Mouse (Mus musculus) megakaryocyte-erythroid progenitor cell, adult 5 weeks (primary cell): ENCODE results near the gene Smcp. TPM values are rescaled to one million over a fixed set of nuclear protein-coding genes. Genes with fewer than 3 reads are reported as not detected.

ENCODE experiments used
- polyA plus RNA-seq: library from polyadenylated mRNA; stranded (reverse); fragments of >175 nt; gene quantifications from 2 replicates; pipeline ENCODE4 v1.2.3, GENCODE M21; 2012

Smcp gene
- polyA plus RNA-seq, result 0.07 TPM in 1 of 2 replicates, not detected in the other

GRCm38 (mm10) chr3:92588858-92589257 lies at the start of gene Smcp:
Smcp (minus strand) TSS chr3:92588997.

GRCm38 (mm10) chr3:92621560-92621959 lies 32.8 kb upstream of the Smcp start, which contains the start of gene Lce6a:
Lce6a (minus strand) TSS chr3:92621660.

GRCm38 (mm10) chr3:92607392-92607791 lies 18.6 kb upstream of the Smcp start, which contains the start of gene 2210017I01Rik:
2210017I01Rik (minus strand) TSS chr3:92607492.

GRCm38 (mm10) chr3:92573449-92574041 lies 15.3 kb downstream of the Smcp start, which contains the start of gene Ivl:
Ivl (minus strand) TSS chr3:92573735.

GRCm38 (mm10) chr3:92534411-92534810 lies 54.4 kb downstream of the Smcp start, which contains the start of gene 2310046K23Rik:
2310046K23Rik (minus strand) TSS chr3:92534511.

Other genes starting within 250 kb of the Smcp start
- not detected in 2 replicates for gene Sprr2d, start 249.9 kb downstream of the Smcp start, polyA plus RNA-seq
- gene Sprr2e, start 236.9 kb downstream of the Smcp start, polyA plus RNA-seq, result not detected in 2 replicates
- gene Sprr2f, start 223.8 kb downstream of the Smcp start, polyA plus RNA-seq, result not detected in 2 replicates
- not detected in 2 replicates for gene Sprr2h, start 203.3 kb downstream of the Smcp start, polyA plus RNA-seq
- not detected in 2 replicates for gene Sprr2i, start 181.0 kb downstream of the Smcp start, polyA plus RNA-seq
- gene Sprr2j-ps, start 170.9 kb downstream of the Smcp start, polyA plus RNA-seq, result not detected in 2 replicates
- 8.9 and 10.1 TPM in 2 replicates for gene Gm9774, start 159.6 kb downstream of the Smcp start, polyA plus RNA-seq
- gene Sprr2k, start 156.4 kb downstream of the Smcp start, polyA plus RNA-seq, result not detected in 2 replicates
- not detected in 2 replicates for gene Sprr1b, start 150.2 kb downstream of the Smcp start, polyA plus RNA-seq
- gene Sprr3, start 130.3 kb downstream of the Smcp start, polyA plus RNA-seq, result not detected in 2 replicates
- 0.12 TPM in 1 of 2 replicates, not detected in the other for gene Sprr1a, start 103.1 kb downstream of the Smcp start, polyA plus RNA-seq
- not detected in 2 replicates for gene Sprr4, start 88.5 kb downstream of the Smcp start, polyA plus RNA-seq
- gene 2310046K23Rik, start 54.5 kb downstream of the Smcp start, polyA plus RNA-seq, result not detected in 2 replicates
- 0.04 TPM in 1 of 2 replicates, not detected in the other for gene Ivl, start 15.3 kb downstream of the Smcp start, polyA plus RNA-seq
- not detected in 2 replicates for gene 2210017I01Rik, start 18.5 kb upstream of the Smcp start, polyA plus RNA-seq
- gene Lce6a, start 32.7 kb upstream of the Smcp start, polyA plus RNA-seq, result not detected in 2 replicates
- gene Lce1a1, start 59.3 kb upstream of the Smcp start, polyA plus RNA-seq, result 0.10 TPM in 1 of 2 replicates, not detected in the other
- gene Lce1b, start 67.9 kb upstream of the Smcp start, polyA plus RNA-seq, result not detected in 2 replicates
- not detected in 2 replicates for gene Lce1a2, start 81.3 kb upstream of the Smcp start, polyA plus RNA-seq
- not detected in 2 replicates for gene Lce1c, start 90.2 kb upstream of the Smcp start, polyA plus RNA-seq
- gene Lce1d, start 98.2 kb upstream of the Smcp start, polyA plus RNA-seq, result not detected in 2 replicates
- not detected in 2 replicates for gene Lce1e, start 120.1 kb upstream of the Smcp start, polyA plus RNA-seq
- gene Lce1f, start 131.4 kb upstream of the Smcp start, polyA plus RNA-seq, result not detected in 2 replicates
- gene Gm38119, start 150.1 kb upstream of the Smcp start, polyA plus RNA-seq, result not detected in 2 replicates
- not detected in 2 replicates for gene Lce1g, start 163.3 kb upstream of the Smcp start, polyA plus RNA-seq
- gene Lce1h, start 176.1 kb upstream of the Smcp start, polyA plus RNA-seq, result not detected in 2 replicates
- not detected in 2 replicates for gene Lce1i, start 189.9 kb upstream of the Smcp start, polyA plus RNA-seq
- not detected in 2 replicates for gene Lce1j, start 201.5 kb upstream of the Smcp start, polyA plus RNA-seq
- gene Lce1k, start 218.9 kb upstream of the Smcp start, polyA plus RNA-seq, result not detected in 2 replicates
- gene Kprp, start 238.2 kb upstream of the Smcp start, polyA plus RNA-seq, result not detected in 2 replicates